Mouse (Mus musculus) ES-Bruce4 (cell line): ENCODE data around the gene Helt.

ENCODE experiments used
- CTCF ChIP-seq: IDR thresholded peaks from one replicate; pipeline ENCODE4 v1.8.1; 2011; ENCODE audit warnings: low read depth, low read length
- POLR2A ChIP-seq: IDR thresholded peaks from one replicate; pipeline ENCODE4 v1.8.1; 2011; ENCODE audit warnings: low read length; ENCODE audit not compliant: insufficient read depth

GRCm38 (mm10) chr8:46246346-46246745 is 48.1 kb downstream of the Helt start:
- TF ChIP-seq POLR2A: no peak
- no peak for TF ChIP-seq CTCF
